Mouse (Mus musculus) liver, embryonic 18 days (tissue): ENCODE measurements around the gene Slx. TPM values are rescaled to one million over a fixed set of nuclear protein-coding genes. Genes with fewer than 3 reads are reported as not detected.

ENCODE experiments used
- polyA plus RNA-seq: library from polyadenylated mRNA; depleted of rRNA; stranded (reverse); fragments of >200 nt; gene quantifications from 2 replicates; pipeline ENCODE4 v1.2.3, GENCODE M21; 2012; rRNA removed

The Slx gene
- not detected in 2 replicates for polyA plus RNA-seq

GRCm38 (mm10) chrX:26545465-26545864 is at the start of gene Slx:
Gene Slx, minus strand, starts transcription at chrX:26545565.

Other genes starting within 250 kb of the Slx start
- gene Gm2030, start 235.5 kb downstream of the Slx start, polyA plus RNA-seq = not detected in 2 replicates
- not detected in 2 replicates for gene Gm14525, start 157.1 kb upstream of the Slx start, polyA plus RNA-seq